Mouse (Mus musculus) intestine, embryonic 14.5 days (tissue): ENCODE results near the gene Cpe. TPM values are rescaled to one million over a fixed set of nuclear protein-coding genes. Genes with fewer than 3 reads are reported as not detected.

Source experiments
- polyA plus RNA-seq: library from polyadenylated mRNA; unstranded; fragments of >200 nt; fragmentation: Nextera tagmentation; extraction: Ambion mirVana; gene quantifications from 2 replicates; pipeline ENCODE4 v1.2.1, GENCODE M21; 2014

Cpe gene
- polyA plus RNA-seq, 1 experiment from 2014 or later: 204 TPM

Other genes starting within 250 kb of the Cpe start
- gene Msmo1, start 40.7 kb upstream of the Cpe start, polyA plus RNA-seq: 184 and 220 TPM in 2 replicates
- 12.4 and 18.1 TPM in 2 replicates for gene Klhl2, start 157.0 kb upstream of the Cpe start, polyA plus RNA-seq